Mouse (Mus musculus): ENCODE results near the gene Ttc41.

DNA sequence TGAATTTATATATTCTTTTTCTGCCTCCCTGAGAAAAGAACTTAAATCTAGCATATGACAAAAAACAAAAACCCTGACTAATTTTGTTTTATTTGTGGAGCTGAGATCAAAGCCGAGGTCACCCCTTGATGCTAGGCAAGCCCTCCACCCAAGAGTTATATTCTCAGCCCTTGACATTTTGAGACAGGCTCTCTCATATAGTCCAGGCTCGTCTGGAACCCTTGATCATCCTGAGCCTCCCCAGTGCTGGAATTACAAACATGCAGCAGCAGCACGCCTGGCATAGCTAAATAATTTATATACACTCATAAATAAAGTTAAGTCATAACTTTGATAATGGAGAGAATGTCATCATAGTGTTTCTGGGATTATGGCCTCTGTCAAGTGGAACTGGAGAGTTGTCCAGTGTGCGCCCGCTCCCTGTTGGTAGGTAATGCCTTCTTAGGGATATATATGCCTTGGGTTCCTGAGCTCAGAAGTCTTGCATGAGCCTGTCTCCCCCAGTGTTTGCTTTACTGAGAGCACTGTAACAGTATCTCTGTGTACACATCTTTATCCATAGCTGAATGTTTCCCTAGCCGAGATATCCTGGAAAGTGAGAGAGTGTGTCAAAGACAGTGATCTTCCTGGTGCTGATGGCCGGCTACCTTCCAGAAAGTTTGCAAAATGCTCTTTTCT, 86.0 kb downstream of the Ttc41 start:
- TF ChIP-seq POLR2A (IDR thresholded peaks at IDR 0.05; ENCODE audit: borderline replicate concordance, insufficient read depth, low read length) (no peak), CTCF (IDR thresholded peaks at IDR 0.05; ENCODE audit: borderline replicate concordance, insufficient read depth, low read depth, low read length) (no peak)

Data from cerebellum, adult 2 months (tissue).